Mouse (Mus musculus): Measurements from ENCODE around the gene Dusp13. TPM values are rescaled to one million over a fixed set of nuclear protein-coding genes. Genes with fewer than 3 reads are reported as not detected.

The Dusp13 gene
- polyA plus RNA-seq, 1 experiment from 2014 or later = not detected

DNA sequence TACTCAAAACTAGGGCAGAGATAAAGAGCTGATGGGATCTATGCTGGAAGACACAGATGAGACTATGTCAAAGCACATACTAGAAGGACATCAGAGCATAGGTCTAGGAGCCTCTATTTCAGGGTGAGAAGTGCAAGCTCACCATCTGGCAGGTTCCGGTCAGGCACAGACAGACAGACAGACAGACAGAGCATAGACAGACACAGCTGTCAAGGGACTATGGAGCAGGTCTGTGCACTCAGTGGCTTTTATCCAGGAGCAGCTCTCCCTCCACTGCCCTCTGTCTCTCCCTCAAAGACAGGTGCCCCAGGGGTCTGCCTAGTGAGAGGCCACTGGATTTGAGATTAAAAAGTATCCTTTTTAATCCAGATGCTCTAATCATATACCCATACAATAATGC is 6.8 kb downstream of the Dusp13 start:
- H3K9ac ChIP-seq (replicated peaks) = no peak overlapping the region
- no peaks in the 10 kb centered on the region for H3K9me3 ChIP-seq (ENCODE audit: low read length)
- H3K27me3 ChIP-seq (ENCODE audit: insufficient read depth, low read length) = no peaks in the 10 kb centered on the region
- DNase-seq = no peak
- TF ChIP-seq EP300 (IDR thresholded peaks at IDR 0.05; ENCODE audit: low read depth) = no peak
- 69% methylated on average over 1 of the region's 1 CpGs for WGBS (ENCODE audit: insufficient replicate concordance)
- ATAC-seq = no peak
- H3K4me1 ChIP-seq (ENCODE audit: insufficient read depth) = no peaks in the 10 kb centered on the region
- H3K4me3 ChIP-seq (ENCODE audit: low read depth, low read length) = no peak overlapping the region
- H3K36me3 ChIP-seq (replicated peaks; ENCODE audit: insufficient read depth, low read length) = no peaks in the 10 kb centered on the region
- H3K27ac ChIP-seq (ENCODE audit: low read depth) = no peak overlapping the region
- H3K4me2 ChIP-seq (ENCODE audit: low read depth, low read length) = no peak overlapping the region

- Histone ChIP-seq H3K4me2 (ENCODE audit: low read depth, low read length) (no peak overlapping the region), H3K27me3 (ENCODE audit: insufficient read depth, low read length) (no peaks in the 10 kb centered on the region), H3K4me1 (ENCODE audit: insufficient read depth) (no peaks in the 10 kb centered on the region), H3K4me3 (ENCODE audit: low read depth, low read length) (no peak overlapping the region), H3K9me3 (ENCODE audit: low read length) (no peaks in the 10 kb centered on the region), H3K27ac (ENCODE audit: low read depth) (no peak overlapping the region), H3K9ac (replicated peaks) (no peak overlapping the region), H3K36me3 (replicated peaks; ENCODE audit: insufficient read depth, low read length) (no peaks in the 10 kb centered on the region)
- 81% methylated on average over 4 of the region's 4 CpGs for WGBS (ENCODE audit: insufficient replicate concordance)
- no peak for DNase-seq
- ATAC-seq = no peak
- TF ChIP-seq EP300 (IDR thresholded peaks at IDR 0.05; ENCODE audit: low read depth) (no peak), CTCF (IDR thresholded peaks at IDR 0.05; ENCODE audit: low read depth) (no peak)
Observed at GRCm38 (mm10) chr14:21742441-21742840, 8.5 kb downstream of the Dusp13 start.

- Histone ChIP-seq H3K9me3 (ENCODE audit: low read length) (no peaks in the 10 kb centered on the region), H3K27me3 (ENCODE audit: insufficient read depth, low read length) (no peaks in the 10 kb centered on the region), H3K4me3 (ENCODE audit: low read depth, low read length) (no peak overlapping the region), H3K4me1 (ENCODE audit: insufficient read depth) (no peaks in the 10 kb centered on the region), H3K36me3 (replicated peaks; ENCODE audit: insufficient read depth, low read length) (no peaks in the 10 kb centered on the region), H3K27ac (ENCODE audit: low read depth) (no peak overlapping the region), H3K9ac (replicated peaks) (no peak overlapping the region), H3K4me2 (ENCODE audit: low read depth, low read length) (no peak overlapping the region)
- 32% methylated on average over 4 of the region's 4 CpGs for WGBS (ENCODE audit: insufficient replicate concordance)
- DNase-seq (peak; percentile 81), ATAC-seq (peak; percentile 59)
- no peak for TF ChIP-seq EP300 (IDR thresholded peaks at IDR 0.05; ENCODE audit: low read depth)
- peak; percentile 95 for TF ChIP-seq CTCF (IDR thresholded peaks at IDR 0.05; ENCODE audit: low read depth)
Observed at GRCm38 (mm10) chr14:21741786-21742185, 9.2 kb downstream of the Dusp13 start.

DNA sequence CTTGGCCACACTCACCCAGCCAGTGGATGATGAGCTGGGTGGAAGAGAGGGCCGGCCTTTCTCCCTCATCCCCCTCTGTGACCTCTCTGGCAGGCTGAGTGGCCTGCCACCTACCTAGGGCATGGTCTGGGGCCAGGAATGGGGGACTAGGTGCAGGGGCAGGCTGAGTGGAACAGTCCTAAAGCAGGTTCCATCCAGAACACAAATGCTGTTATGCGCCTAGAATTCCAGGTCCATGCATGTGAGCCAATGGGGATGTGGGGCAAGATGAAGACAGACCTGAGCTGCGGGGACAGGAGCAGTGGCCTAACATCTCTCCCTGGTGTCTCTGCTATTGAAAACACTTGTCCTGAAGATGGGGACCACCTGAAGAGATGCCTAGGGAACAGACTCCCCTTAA is 9.7 kb downstream of the Dusp13 start:
- Histone ChIP-seq H3K9me3 (ENCODE audit: low read length) (no peaks in the 10 kb centered on the region), H3K9ac (replicated peaks) (no peak overlapping the region), H3K4me2 (ENCODE audit: low read depth, low read length) (no peak overlapping the region), H3K27me3 (ENCODE audit: insufficient read depth, low read length) (no peaks in the 10 kb centered on the region), H3K36me3 (replicated peaks; ENCODE audit: insufficient read depth, low read length) (no peaks in the 10 kb centered on the region), H3K27ac (ENCODE audit: low read depth) (no peak overlapping the region), H3K4me1 (ENCODE audit: insufficient read depth) (no peaks in the 10 kb centered on the region), H3K4me3 (ENCODE audit: low read depth, low read length) (no peak overlapping the region)
- ATAC-seq = no peak
- TF ChIP-seq EP300 (IDR thresholded peaks at IDR 0.05; ENCODE audit: low read depth) (no peak), CTCF (IDR thresholded peaks at IDR 0.05; ENCODE audit: low read depth) (no peak)
- 86% methylated on average over 3 of the region's 3 CpGs for WGBS (ENCODE audit: insufficient replicate concordance)
- DNase-seq = no peak

DNA sequence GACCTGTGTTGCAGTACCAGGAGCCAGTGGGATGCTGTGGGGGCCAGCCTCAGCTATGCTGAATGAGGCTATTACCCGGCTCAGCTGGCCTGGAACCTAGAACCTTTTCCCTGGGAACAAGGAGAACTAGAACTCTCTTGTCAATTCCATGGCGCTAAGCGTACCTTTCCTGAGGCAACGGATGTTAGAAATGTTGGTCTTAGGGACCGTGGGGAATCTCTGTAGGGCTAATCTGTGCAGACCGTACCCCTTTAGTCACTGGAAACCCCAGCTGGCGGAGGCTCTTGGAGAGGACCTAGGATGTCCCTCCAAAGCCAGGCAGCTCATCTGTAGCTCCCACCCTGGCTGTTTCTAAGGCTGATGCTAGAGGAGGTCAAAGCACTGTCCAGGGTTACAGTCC is 10.6 kb downstream of the Dusp13 start:
- WGBS (ENCODE audit: insufficient replicate concordance) = 85% methylated on average over 7 of the region's 7 CpGs
- Histone ChIP-seq H3K4me2 (ENCODE audit: low read depth, low read length) (no peak overlapping the region), H3K4me3 (ENCODE audit: low read depth, low read length) (no peak overlapping the region), H3K4me1 (ENCODE audit: insufficient read depth) (no peaks in the 10 kb centered on the region), H3K9me3 (ENCODE audit: low read length) (no peaks in the 10 kb centered on the region), H3K9ac (replicated peaks) (no peak overlapping the region), H3K27ac (ENCODE audit: low read depth) (no peak overlapping the region), H3K36me3 (replicated peaks; ENCODE audit: insufficient read depth, low read length) (no peaks in the 10 kb centered on the region), H3K27me3 (ENCODE audit: insufficient read depth, low read length) (no peaks in the 10 kb centered on the region)
- TF ChIP-seq CTCF (IDR thresholded peaks at IDR 0.05; ENCODE audit: low read depth) (no peak), EP300 (IDR thresholded peaks at IDR 0.05; ENCODE audit: low read depth) (no peak)
- no peak for DNase-seq
- ATAC-seq = no peak

DNA sequence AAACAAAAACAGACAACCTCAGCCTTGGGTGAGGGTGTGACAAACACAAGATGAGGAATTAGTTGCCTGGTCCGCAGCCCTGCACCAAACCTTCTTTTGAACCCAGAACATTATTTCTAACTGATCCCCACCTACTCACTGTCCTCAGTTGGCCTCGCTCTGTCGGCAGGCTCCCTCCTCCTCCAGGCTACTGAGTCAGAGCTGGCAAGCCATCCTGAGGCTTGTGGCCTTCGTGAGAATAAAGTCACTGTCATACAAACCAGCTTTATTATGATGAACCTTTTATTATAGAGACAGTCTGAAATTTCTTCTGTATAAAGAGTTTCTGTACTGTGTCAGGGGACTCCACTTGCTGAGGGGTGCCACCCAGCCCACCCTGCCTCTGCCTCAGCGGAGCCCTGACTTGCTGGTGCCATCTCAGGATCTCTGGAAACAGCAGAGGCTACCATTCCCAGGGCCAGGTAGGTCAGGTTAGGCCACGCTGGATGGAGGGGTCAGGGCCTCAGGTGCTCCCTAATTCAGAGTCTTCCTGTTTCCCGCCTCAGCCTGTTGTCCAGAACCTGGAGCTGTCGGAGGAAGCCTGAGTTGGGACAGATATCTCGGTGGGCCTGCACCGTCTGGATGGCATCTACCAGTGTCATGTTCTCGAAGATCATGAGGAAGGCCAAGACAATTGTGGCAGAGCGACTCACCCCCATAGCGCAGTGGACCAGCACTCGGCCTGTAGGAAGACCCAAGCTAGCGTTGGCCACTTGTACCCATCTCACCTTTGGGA is 17.7 kb downstream of the Dusp13 start:
- no peaks in the 10 kb centered on the region for H3K4me1 ChIP-seq (ENCODE audit: insufficient read depth)
- H3K36me3 ChIP-seq (replicated peaks; ENCODE audit: insufficient read depth, low read length) = no peaks in the 10 kb centered on the region
- H3K9ac ChIP-seq (replicated peaks) = no peak overlapping the region
- H3K27me3 ChIP-seq (ENCODE audit: insufficient read depth, low read length) = no peaks in the 10 kb centered on the region
- DNase-seq (no peak), ATAC-seq (no peak)
- no peak overlapping the region for H3K4me3 ChIP-seq (ENCODE audit: low read depth, low read length)
- no peak for TF ChIP-seq CTCF (IDR thresholded peaks at IDR 0.05; ENCODE audit: low read depth)
- 85% methylated on average over 15 of the region's 15 CpGs for WGBS (ENCODE audit: insufficient replicate concordance)
- no peak overlapping the region for H3K4me2 ChIP-seq (ENCODE audit: low read depth, low read length)
- H3K27ac ChIP-seq (ENCODE audit: low read depth) = no peak overlapping the region
- H3K9me3 ChIP-seq (ENCODE audit: low read length) = peaks cover 4% of the 10 kb centered on the region; the same call in 1 of the 2 replicates

All from liver, postnatal 0 days (tissue).